Mouse (Mus musculus) midbrain, embryonic 14.5 days (tissue): Measurements from ENCODE around the gene Tmem164. TPM values are rescaled to one million over a fixed set of nuclear protein-coding genes. Genes with fewer than 3 reads are reported as not detected.

Experiments used
- ATAC-seq: fragments of 200-750 bp; cut with Nextera tagmentation; 2 replicates; pipeline ENCODE4 v1.8.0; 2017; ENCODE audit warnings: moderate number of reproducible peaks, moderate library complexity; ENCODE audit not compliant: low FRiP score, low TSS enrichment
- DNase-seq: peaks from one replicate; pipeline ENCODE4 v3.0.0-alpha.2; 2015
- H3K27ac ChIP-seq: fragments of 300-500 bp; sonication (generic); replicated peaks from 2 replicates; pipeline ENCODE4 v1.5.1; 2014; ENCODE audit warnings: mild to moderate bottlenecking, low read depth, low read length, moderate library complexity
- H3K27me3 ChIP-seq: fragments of 300-500 bp; sonication (generic); 2 replicates; pipeline ENCODE4 v1.6.1; 2014; ENCODE audit warnings: low read length, control low read depth, mixed read lengths; ENCODE audit not compliant: control insufficient read depth, insufficient read depth
- H3K36me3 ChIP-seq: fragments of 300-500 bp; sonication (generic); 2 replicates; pipeline ENCODE4 v1.6.1; 2014; ENCODE audit warnings: low read length, control low read depth; ENCODE audit not compliant: control insufficient read depth, insufficient read depth
- H3K4me1 ChIP-seq: fragments of 300-500 bp; sonication (generic); 2 replicates; pipeline ENCODE4 v1.6.1; 2014; ENCODE audit warnings: mild to moderate bottlenecking, antibody characterized with exemption, low read length, control low read depth; ENCODE audit not compliant: control insufficient read depth, insufficient read depth
- H3K4me2 ChIP-seq: fragments of 300-500 bp; sonication (generic); 2 replicates; pipeline ENCODE4 v1.6.1; 2014; ENCODE audit warnings: mild to moderate bottlenecking, low read length, moderate library complexity
- H3K4me3 ChIP-seq: fragments of 300-500 bp; sonication (generic); replicated peaks from 2 replicates; pipeline ENCODE4 v1.5.1; 2014; ENCODE audit warnings: low read depth, low read length
- H3K9ac ChIP-seq: fragments of 300-500 bp; sonication (generic); replicated peaks from 2 replicates; pipeline ENCODE4 v1.6.1; 2014; ENCODE audit warnings: mild to moderate bottlenecking, low read length, moderate library complexity
- H3K9me3 ChIP-seq: fragments of 300-500 bp; sonication (generic); 2 replicates; pipeline ENCODE4 v1.6.1; 2016; ENCODE audit warnings: low read length, control low read depth, mixed read lengths; ENCODE audit not compliant: control insufficient read depth
- WGBS: fragments of 180-500 bp; shearing (Covaris S2); extraction: QIAGEN DNeasy Blood & Tissue Kit; methylation state at CpG from one replicate; pipeline ENCODE4 v1.1.7; 2014; 5-methylcytosine and 5-hydroxymethylcytosine counted together
- polyA plus RNA-seq: library from polyadenylated mRNA; unstranded; fragments of >200 nt; fragmentation: Nextera tagmentation; extraction: Ambion mirVana; gene quantifications from 2 replicates; pipeline ENCODE4 v1.2.1, GENCODE M21; 2014

Gene Tmem164
- polyA plus RNA-seq, 1 experiment from 2014 or later, result 14.0 TPM

- no peak overlapping the region for H3K4me3 ChIP-seq
- H3K27me3 ChIP-seq, result no peaks in the 10 kb centered on the region
- ATAC-seq (no peak), DNase-seq (no peak)
- H3K27ac ChIP-seq, result no peak overlapping the region
- WGBS, result 46% methylated on average over 1 of the region's 1 CpGs
- no peak overlapping the region for H3K9ac ChIP-seq
- no peak overlapping the region for H3K4me2 ChIP-seq
- no peaks in the 10 kb centered on the region for H3K4me1 ChIP-seq
- H3K36me3 ChIP-seq, result no peaks in the 10 kb centered on the region
- no peaks in the 10 kb centered on the region for H3K9me3 ChIP-seq
Observed at GRCm38 (mm10) chrX:142671141-142671540, 10.1 kb upstream of the Tmem164 start.

GRCm38 (mm10) chrX:142672701-142673100 lies 8.5 kb upstream of the Tmem164 start:
- Histone ChIP-seq H3K36me3 (no peaks in the 10 kb centered on the region), H3K4me2 (no peak overlapping the region), H3K27ac (no peak overlapping the region), H3K9me3 (no peaks in the 10 kb centered on the region), H3K27me3 (no peaks in the 10 kb centered on the region), H3K4me3 (no peak overlapping the region), H3K4me1 (no peaks in the 10 kb centered on the region), H3K9ac (no peak overlapping the region)
- ATAC-seq, result no peak
- DNase-seq, result no peak
- WGBS, result 94% methylated on average over 1 of the region's 1 CpGs

GRCm38 (mm10) chrX:142677193-142677592 lies 4.0 kb upstream of the Tmem164 start:
- Histone ChIP-seq H3K9me3 (no peaks in the 10 kb centered on the region), H3K4me1 (no peaks in the 10 kb centered on the region), H3K4me2 (no peak overlapping the region), H3K4me3 (no peak overlapping the region), H3K36me3 (no peaks in the 10 kb centered on the region), H3K9ac (no peak overlapping the region), H3K27ac (no peak overlapping the region), H3K27me3 (no peaks in the 10 kb centered on the region)
- 48% methylated on average over 3 of the region's 3 CpGs for WGBS
- no peak for ATAC-seq
- DNase-seq, result no peak

GRCm38 (mm10) chrX:142678499-142679474 lies 2.4 kb upstream of the Tmem164 start:
- no peaks in the 10 kb centered on the region for H3K27me3 ChIP-seq
- no peak overlapping the region for H3K9ac ChIP-seq
- no peaks in the 10 kb centered on the region for H3K36me3 ChIP-seq
- H3K4me1 ChIP-seq, result no peaks in the 10 kb centered on the region
- no peak overlapping the region for H3K4me3 ChIP-seq
- H3K9me3 ChIP-seq, result no peaks in the 10 kb centered on the region
- ATAC-seq, result no peak
- DNase-seq, result no peak
- WGBS, result 60% methylated on average over 13 of the region's 13 CpGs
- no peak overlapping the region for H3K27ac ChIP-seq
- H3K4me2 ChIP-seq, result no peak overlapping the region

- no peak for ATAC-seq
- Histone ChIP-seq H3K27ac (no peak overlapping the region), H3K9me3 (no peaks in the 10 kb centered on the region), H3K4me2 (peak overlapping the region; percentile 64), H3K27me3 (no peaks in the 10 kb centered on the region), H3K36me3 (no peaks in the 10 kb centered on the region), H3K4me3 (peak overlapping the region; percentile 56), H3K4me1 (no peaks in the 10 kb centered on the region; the same call in 1 of the 2 replicates), H3K9ac (no peak overlapping the region)
- no peak for DNase-seq
- 55% methylated on average over 11 of the region's 11 CpGs for WGBS
Observed at GRCm38 (mm10) chrX:142679502-142680250, 1.5 kb upstream of the Tmem164 start.

- H3K4me3 ChIP-seq, result peak overlapping the region; percentile 56
- ATAC-seq, result no peak
- WGBS, result 29% methylated on average over 19 of the region's 19 CpGs
- H3K27me3 ChIP-seq, result no peaks in the 10 kb centered on the region
- peak; percentile 31 for DNase-seq
- peak overlapping the region; percentile 84 for H3K27ac ChIP-seq
- peak overlapping the region; percentile 64 for H3K4me2 ChIP-seq
- H3K36me3 ChIP-seq, result no peaks in the 10 kb centered on the region
- H3K9ac ChIP-seq, result no peak overlapping the region
- no peaks in the 10 kb centered on the region for H3K9me3 ChIP-seq
- H3K4me1 ChIP-seq, result no peaks in the 10 kb centered on the region; the same call in 1 of the 2 replicates
Observed at GRCm38 (mm10) chrX:142680391-142681055, 683 bp upstream of the Tmem164 start.

GRCm38 (mm10) chrX:142681616-142682141 lies 473 bp downstream of the Tmem164 start:
- Histone ChIP-seq H3K4me2 (peak overlapping the region; percentile 64), H3K36me3 (no peaks in the 10 kb centered on the region), H3K9me3 (no peaks in the 10 kb centered on the region), H3K27me3 (no peaks in the 10 kb centered on the region), H3K4me1 (no peaks in the 10 kb centered on the region; the same call in 1 of the 2 replicates), H3K27ac (peak overlapping the region; percentile 84), H3K4me3 (peak overlapping the region; percentile 56), H3K9ac (peak overlapping the region; percentile 68)
- WGBS, result 8% methylated on average over 17 of the region's 43 CpGs
- DNase-seq (no peak), ATAC-seq (peak; percentile 67)

- WGBS, result 22% methylated on average over 28 of the region's 28 CpGs
- peak overlapping the region; percentile 84; the same call in 1 of the 2 replicates for H3K27ac ChIP-seq
Observed at GRCm38 (mm10) chrX:142682176-142682820, 1.1 kb downstream of the Tmem164 start.

More at GRCm38 (mm10) chrX:142682176-142682820, 1.1 kb downstream of the Tmem164 start:
- Histone ChIP-seq H3K4me3 (peak overlapping the region; percentile 56), H3K36me3 (no peaks in the 10 kb centered on the region), H3K9me3 (no peaks in the 10 kb centered on the region), H3K9ac (peak overlapping the region; percentile 68), H3K4me1 (no peaks in the 10 kb centered on the region; the same call in 1 of the 2 replicates), H3K27me3 (no peaks in the 10 kb centered on the region), H3K4me2 (peak overlapping the region; percentile 64)
- DNase-seq, result peak; percentile 41
- no peak for ATAC-seq
